ENCODE assay signal across 27 mouse cellular contexts in genomic region chr10:70449206-70449605, GRCm38 (mm10). TPM values are rescaled to one million over a fixed set of nuclear protein-coding genes. Genes with fewer than 3 reads are reported as not detected.
A peak's percentile ranks its signal among the peaks of the same experiment; 100 is the strongest.
DNase-seq lines count a peak whose midpoint lies in the region; ATAC-seq and TF ChIP-seq lines count a peak whose summit lies in the region.
"Had no signal": no experiment of that assay in that cellular context is flagged by ENCODE, and none has a peak within 500 bp of the region (broad histone marks: within the 10 kb centered on the region; RNA-seq: fewer than 3 reads in every experiment).

No protein-coding gene starts in this region.

- WGBS in heart, embryonic 11.5 days (ENCODE audit: insufficient replicate concordance) = 23% methylated on average over 8 of the region's 8 CpGs
- WGBS in heart, postnatal 0 days = 38% methylated on average over 8 of the region's 8 CpGs
- WGBS in embryonic facial prominence, embryonic 15.5 days = 39% methylated on average over 8 of the region's 8 CpGs

- TF ChIP-seq EP300 in heart, postnatal 0 days (IDR thresholded peaks at IDR 0.05; ENCODE audit: low read depth) = no peak

- H3K9ac ChIP-seq in heart, embryonic 11.5 days (ENCODE audit: low read depth, low read length) = no peak overlapping the region
- H3K9ac ChIP-seq in heart, postnatal 0 days (replicated peaks; ENCODE audit: low read depth, low read length) = no peak overlapping the region
- H3K9ac ChIP-seq in embryonic facial prominence, embryonic 15.5 days = no peak overlapping the region
- H3K9ac ChIP-seq: forebrain, embryonic 13.5 days; liver, embryonic 12.5 days; neural tube, embryonic 13.5 days had no signal

- H3K4me1 ChIP-seq in heart, embryonic 11.5 days (ENCODE audit: control insufficient read depth, insufficient read depth, low read length) = no peaks in the 10 kb centered on the region
- no peaks in the 10 kb centered on the region for H3K4me1 ChIP-seq in heart, postnatal 0 days (ENCODE audit: control insufficient read depth, insufficient read depth)
- H3K4me1 ChIP-seq in embryonic facial prominence, embryonic 15.5 days = no peaks in the 10 kb centered on the region
- H3K4me1 ChIP-seq: forebrain, embryonic 13.5 days; liver, embryonic 12.5 days; neural tube, embryonic 13.5 days had no signal

- no peak for DNase-seq in heart, postnatal 4 days
- DNase-seq in heart, postnatal 0 days (ENCODE audit: low spot score) = no peak
- no peak for DNase-seq in heart, adult 9 months (ENCODE audit: low spot score in 2 of 2)
- DNase-seq in R1 (ENCODE audit: low read depth, low spot score) = peak; percentile 84
- DNase-seq in Muller cell, postnatal 12 days (ENCODE audit: inconsistent ontology term) = no peak
- no peak for DNase-seq in retina, embryonic 14.5 days (ENCODE audit: low spot score)
- DNase-seq: adrenal gland, postnatal 14 days; cerebellum, adult 8-10 months; cerebellum, postnatal 36 days; kidney, adult 11 months; kidney, postnatal 4 days; lung, adult 18-20 months; lung, postnatal 10 days; thymus, adult 18-20 months; thymus, postnatal 36 days had no signal

- no peak for ATAC-seq in heart, embryonic 11.5 days (replicated peaks; ENCODE audit: insufficient number of reproducible peaks, low FRiP score, low TSS enrichment)
- ATAC-seq in heart, postnatal 0 days (ENCODE audit: insufficient read depth, low read depth) = no peak
- no peak for ATAC-seq in embryonic facial prominence, embryonic 15.5 days (ENCODE audit: insufficient number of reproducible peaks, low FRiP score, low TSS enrichment, low read depth)
- ATAC-seq: CD4-positive, CD25-positive, alpha-beta regulatory T cell, adult 4 months; forebrain, embryonic 13.5 days; hindbrain, embryonic 16.5 days; liver, embryonic 12.5 days; midbrain, embryonic 16.5 days had no signal

- peak overlapping the region; percentile 52 for H3K4me2 ChIP-seq in heart, embryonic 11.5 days
- peak overlapping the region; percentile 33; the same call in 1 of the 2 replicates for H3K4me2 ChIP-seq in heart, postnatal 0 days (ENCODE audit: low read depth, low read length)
- peak overlapping the region; percentile 22 for H3K4me2 ChIP-seq in embryonic facial prominence, embryonic 15.5 days (replicated peaks)
- H3K4me2 ChIP-seq: forebrain, embryonic 13.5 days; liver, embryonic 12.5 days; neural tube, embryonic 13.5 days had no signal

- H3K4me3 ChIP-seq in heart, embryonic 11.5 days (ENCODE audit: low read depth, low read length) = 0 out of 2 replicates have a peak overlapping the region, but pooled peaks have one; percentile 10
- no peak overlapping the region for H3K4me3 ChIP-seq in heart, postnatal 0 days (ENCODE audit: low read depth, low read length)
- no peak overlapping the region for H3K4me3 ChIP-seq in embryonic facial prominence, embryonic 15.5 days (replicated peaks)
- H3K4me3 ChIP-seq: forebrain, embryonic 13.5 days; hindbrain, embryonic 10.5 days; liver, embryonic 12.5 days; midbrain, embryonic 10.5 days; myocyte; neural tube, embryonic 13.5 days had no signal

- no peaks in the 10 kb centered on the region for H3K9me3 ChIP-seq in heart, embryonic 11.5 days (replicated peaks; ENCODE audit: control insufficient read depth, low read length)
- H3K9me3 ChIP-seq in heart, postnatal 0 days (replicated peaks; ENCODE audit: control insufficient read depth, low read length) = no peaks in the 10 kb centered on the region
- no peaks in the 10 kb centered on the region for H3K9me3 ChIP-seq in embryonic facial prominence, embryonic 15.5 days (replicated peaks)
- H3K9me3 ChIP-seq: forebrain, embryonic 13.5 days; hindbrain, embryonic 10.5 days; liver, embryonic 12.5 days; midbrain, embryonic 10.5 days; neural tube, embryonic 13.5 days had no signal

- no peaks in the 10 kb centered on the region for H3K36me3 ChIP-seq in heart, embryonic 11.5 days (ENCODE audit: control insufficient read depth, insufficient read depth, low read length)
- no peaks in the 10 kb centered on the region for H3K36me3 ChIP-seq in heart, postnatal 0 days (replicated peaks; ENCODE audit: control insufficient read depth, insufficient read depth, low read length)
- H3K36me3 ChIP-seq in embryonic facial prominence, embryonic 15.5 days = 0 out of 2 replicates have a peak, but pooled peaks cover 4% of the 10 kb centered on the region
- H3K36me3 ChIP-seq: G1E; liver, embryonic 12.5 days had no signal

- TF ChIP-seq CTCF in heart, postnatal 0 days (IDR thresholded peaks at IDR 0.05; ENCODE audit: low read depth) = no peak

- no peak overlapping the region for H3K27ac ChIP-seq in heart, embryonic 11.5 days (ENCODE audit: low read depth, low read length)
- H3K27ac ChIP-seq in heart, postnatal 0 days (ENCODE audit: low read depth) = no peak overlapping the region
- no peak overlapping the region for H3K27ac ChIP-seq in embryonic facial prominence, embryonic 15.5 days (replicated peaks)
- H3K27ac ChIP-seq: forebrain, embryonic 13.5 days; hindbrain, embryonic 10.5 days; liver, embryonic 12.5 days; midbrain, embryonic 10.5 days; neural tube, embryonic 13.5 days had no signal

- no peaks in the 10 kb centered on the region for H3K27me3 ChIP-seq in heart, embryonic 11.5 days (ENCODE audit: control insufficient read depth, insufficient read depth, low read length)
- H3K27me3 ChIP-seq in heart, postnatal 0 days (ENCODE audit: control insufficient read depth, insufficient read depth, low read length) = no peaks in the 10 kb centered on the region
- H3K27me3 ChIP-seq in embryonic facial prominence, embryonic 15.5 days = no peaks in the 10 kb centered on the region
- H3K27me3 ChIP-seq: forebrain, embryonic 13.5 days; liver, embryonic 12.5 days; neural tube, embryonic 13.5 days had no signal

RNA-seq across cellular contexts. Expression of gene Fam13c, which starts 8.9 kb away (rescaled TPM):
- polyA plus RNA-seq in heart, embryonic 11.5 days (2014; fragmentation: Nextera tagmentation; extraction: Ambion mirVana) = 8.2 TPM in 2 replicates
- 1 to 10 TPM; 7.2 to 8.2 TPM for total RNA-seq in heart, postnatal 4 days (2021)
- total RNA-seq in heart, postnatal 0 days (2014; rRNA removed; ENCODE audit: low replicate concordance) = 0.19 and 2.2 TPM in 2 replicates
- 7.8 and 8.7 TPM in 2 replicates for polyA plus RNA-seq in heart, postnatal 0 days (2015; fragmentation: Nextera tagmentation; extraction: Ambion mirVana)
- 13.1 and 13.6 TPM in 2 replicates for polyA plus RNA-seq in embryonic facial prominence, embryonic 15.5 days (2015; fragmentation: Nextera tagmentation; extraction: Ambion mirVana)
- polyA plus RNA-seq: CD4-positive, CD25-positive, alpha-beta regulatory T cell, adult 4 months; G1E had no signal
